Mouse (Mus musculus) E14TG2a.4 (cell line): Measurements from ENCODE around the gene Omg.

ENCODE experiments used
- CTCF ChIP-seq: conservative IDR thresholded peaks from 2 replicates; pipeline ENCODE4 v1.5.1; 2014; ENCODE audit warnings: low read length
- NANOG ChIP-seq: IDR thresholded peaks from 2 replicates; pipeline ENCODE4 v1.6.1; 2014; ENCODE audit warnings: borderline replicate concordance, low read length, mixed read lengths

GRCm38 (mm10) chr11:79483392-79483791 lies 20.5 kb downstream of the Omg start:
- TF ChIP-seq CTCF: no peak
- TF ChIP-seq NANOG: no peak
